Mouse (Mus musculus): Measurements from ENCODE around the gene Olfr1223.
"Not testable (repeated sequence)": the region's sequence is repeated elsewhere in the genome, so short reads cannot be mapped to it uniquely, and the experiment has no call there.

The Olfr1223 gene

DNA sequence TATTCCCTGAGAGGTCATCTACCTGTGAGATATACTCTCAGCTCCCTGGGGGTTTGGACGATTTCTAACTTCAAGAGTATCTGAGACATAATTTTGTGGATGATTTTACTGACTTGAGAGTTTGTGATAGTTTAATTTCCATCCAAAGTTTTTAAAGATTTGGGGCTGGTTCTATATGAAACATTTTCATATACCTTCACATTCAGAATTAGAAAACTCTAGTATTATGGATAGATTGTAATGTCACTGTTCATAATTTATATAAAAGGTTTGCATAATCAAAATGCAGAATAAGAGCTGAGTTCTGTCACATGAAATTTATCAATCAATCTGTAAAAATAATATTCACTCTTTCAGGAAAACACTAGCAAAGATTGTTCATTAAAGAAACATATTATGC lies at the start of gene Olfr1223:
TSS of gene Olfr1223 (minus strand) at position 101 of the 400 bp plus-strand sequence.
- DNase-seq (ENCODE audit: low spot score) = no peak

DNA sequence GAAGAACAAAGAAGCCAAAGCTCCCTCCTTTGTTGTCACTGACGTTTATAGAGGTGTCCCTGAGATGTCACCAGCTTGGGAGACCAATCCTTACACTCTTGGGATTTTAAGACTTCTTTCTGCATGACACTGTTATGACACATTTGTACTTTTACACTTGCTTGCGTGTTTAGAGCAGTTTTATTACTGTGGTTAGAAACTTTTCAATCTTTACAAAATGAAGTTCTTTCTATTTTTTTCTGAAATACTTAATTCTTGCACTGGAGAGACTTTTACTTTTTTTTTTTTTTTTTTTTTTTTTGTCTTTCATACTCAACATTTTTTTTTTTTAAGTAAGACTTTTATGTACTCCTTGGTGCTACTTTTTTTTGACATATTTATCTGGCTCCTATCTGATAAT lies 48.6 kb upstream of the Olfr1223 start, which contains the start of gene Olfr1226:
TSS of gene Olfr1226 (minus strand) at position 101 of the 400 bp plus-strand sequence.
- no peak for DNase-seq (ENCODE audit: low spot score)

DNA sequence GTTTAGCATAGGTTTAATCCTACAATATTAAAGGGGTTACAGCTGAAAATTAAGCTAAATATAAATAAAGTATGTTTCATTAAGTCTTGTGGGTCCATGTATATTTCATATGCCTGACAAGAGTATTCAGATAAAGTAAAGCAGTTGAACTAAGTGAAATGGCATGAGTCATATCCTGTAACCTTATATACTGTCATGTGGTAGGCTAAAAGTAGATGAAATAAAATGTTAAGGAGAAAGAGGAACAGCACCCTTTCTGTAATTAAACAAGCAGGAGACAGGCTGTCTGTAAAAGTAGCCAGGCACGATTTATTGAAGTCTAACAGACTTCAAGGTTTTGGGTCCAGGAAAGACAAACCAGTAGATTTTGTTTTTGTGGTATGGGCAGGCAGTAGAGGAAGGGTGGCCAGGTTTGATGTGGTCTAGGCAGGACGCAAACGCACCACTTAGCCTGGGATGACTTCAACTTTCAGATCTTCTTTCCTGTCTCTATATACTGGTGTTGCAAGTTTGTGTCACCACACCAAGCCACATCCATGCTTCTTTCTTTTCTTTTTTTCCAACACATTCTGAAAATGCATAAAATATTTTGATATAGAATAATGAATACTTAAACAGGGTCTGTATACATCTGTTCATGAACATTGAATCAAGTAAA lies 45.1 kb upstream of the Olfr1223 start:
- no peak for DNase-seq (ENCODE audit: low spot score)

DNA sequence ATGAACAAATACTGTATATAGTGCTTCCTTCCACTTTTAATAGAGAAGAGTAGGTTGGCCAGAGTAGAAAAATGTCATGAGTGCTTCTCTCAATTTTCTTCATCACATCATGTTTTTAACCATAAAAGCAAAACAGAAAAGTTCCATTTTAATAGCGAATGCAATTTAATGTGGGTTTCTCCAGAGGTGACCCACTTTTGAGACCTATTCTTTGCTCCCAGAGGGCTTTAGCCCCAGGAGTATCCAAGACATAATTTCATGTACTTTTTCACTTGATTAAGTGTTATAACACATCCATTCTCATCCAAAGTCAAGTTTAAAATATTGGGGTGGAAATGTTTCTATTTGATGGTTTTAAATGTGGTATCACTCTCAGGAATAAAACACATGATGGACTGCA lies 23.2 kb upstream of the Olfr1223 start, which contains the start of gene Olfr1225:
TSS of gene Olfr1225 (minus strand) at position 101 of the 400 bp plus-strand sequence.
- no peak for DNase-seq (ENCODE audit: low spot score)

DNA sequence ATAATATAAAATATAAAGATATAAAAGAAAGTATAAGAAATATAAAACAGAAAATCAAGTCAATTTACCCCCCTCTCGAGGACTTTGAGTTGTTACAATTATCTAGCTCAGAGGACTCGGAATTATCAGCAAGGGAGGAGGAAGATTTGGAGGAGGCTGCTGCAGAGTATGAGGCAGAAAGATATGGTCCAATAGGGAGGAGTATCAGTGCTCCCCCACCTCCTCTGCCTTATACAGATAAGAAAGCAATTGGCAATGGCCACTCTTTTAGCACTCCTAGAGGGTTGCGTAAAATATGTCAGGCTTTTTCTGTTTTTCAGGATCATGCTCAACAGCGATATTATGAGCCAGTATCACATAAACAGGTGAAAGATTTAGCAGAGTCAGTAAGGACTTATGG lies 13.4 kb upstream of the Olfr1223 start:
- DNase-seq (ENCODE audit: low spot score) = not testable (repeated sequence)

DNA sequence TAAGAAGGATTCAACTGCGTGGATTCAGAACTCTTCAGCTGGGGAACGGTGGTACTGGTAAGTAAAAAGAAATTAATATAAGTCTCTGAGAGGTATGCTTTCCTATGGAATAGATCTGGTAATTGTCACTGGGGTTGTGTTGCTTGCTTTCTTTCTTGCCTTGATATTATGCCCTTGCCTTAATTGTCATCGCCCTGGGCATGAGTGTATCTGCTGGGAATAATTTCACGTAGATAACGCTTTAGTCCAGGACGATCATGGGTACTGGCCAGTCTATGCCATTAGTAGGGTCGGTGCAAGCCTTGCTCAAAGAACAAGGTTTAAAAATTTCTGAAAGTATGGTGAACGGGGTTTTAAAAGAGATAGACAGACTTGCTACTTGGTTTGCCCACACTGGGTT lies 12.6 kb upstream of the Olfr1223 start, which contains the start of gene Olfr1224-ps1:
TSS of gene Olfr1224-ps1 (minus strand) at position 101 of the 400 bp plus-strand sequence.
- DNase-seq (ENCODE audit: low spot score) = not testable (repeated sequence)

DNA sequence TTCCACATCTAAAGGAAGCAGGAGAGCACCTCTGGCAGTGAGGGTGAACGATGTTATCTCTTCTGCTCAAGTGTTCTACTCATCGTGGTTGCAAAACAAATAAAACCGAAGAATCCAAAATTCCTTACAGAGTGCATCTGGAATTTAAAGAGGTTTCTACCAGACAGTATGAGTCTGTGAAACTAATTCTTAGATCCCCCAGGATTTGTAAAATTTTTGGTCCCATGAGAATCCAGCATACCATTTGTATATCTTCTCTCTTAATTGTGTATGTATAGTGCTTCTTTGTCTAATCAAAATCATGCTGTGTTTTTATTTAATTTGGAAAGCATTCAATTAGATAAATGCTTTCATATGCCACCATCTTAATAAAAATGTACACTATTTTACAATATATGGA lies 18.4 kb downstream of the Olfr1223 start, which contains the start of gene Olfr1222:
TSS of gene Olfr1222 (minus strand) at position 101 of the 400 bp plus-strand sequence.
- DNase-seq (ENCODE audit: low spot score) = no peak

DNA sequence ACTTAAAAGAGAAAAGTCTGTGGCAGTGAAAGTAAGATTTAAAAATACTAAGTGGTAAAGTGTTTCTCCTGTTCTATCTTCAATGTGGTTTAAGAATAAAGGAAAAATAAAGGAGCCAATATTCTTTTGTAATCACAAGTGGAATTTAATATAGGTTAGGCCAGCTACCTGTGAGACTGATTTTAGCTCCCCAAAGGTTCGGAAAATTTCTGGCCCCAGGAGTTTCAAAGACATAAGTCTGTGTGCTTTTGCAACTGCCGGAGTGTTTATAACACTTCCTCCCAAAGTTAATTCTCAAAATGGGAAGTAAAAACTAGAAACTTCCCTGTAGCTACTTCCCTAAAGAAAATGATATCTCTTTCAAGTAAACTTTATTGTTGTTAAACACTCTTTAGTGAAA lies 34.2 kb downstream of the Olfr1223 start, which contains the start of gene Olfr1221:
TSS of gene Olfr1221 (minus strand) at position 101 of the 400 bp plus-strand sequence.
- DNase-seq (ENCODE audit: low spot score) = no peak

DNA sequence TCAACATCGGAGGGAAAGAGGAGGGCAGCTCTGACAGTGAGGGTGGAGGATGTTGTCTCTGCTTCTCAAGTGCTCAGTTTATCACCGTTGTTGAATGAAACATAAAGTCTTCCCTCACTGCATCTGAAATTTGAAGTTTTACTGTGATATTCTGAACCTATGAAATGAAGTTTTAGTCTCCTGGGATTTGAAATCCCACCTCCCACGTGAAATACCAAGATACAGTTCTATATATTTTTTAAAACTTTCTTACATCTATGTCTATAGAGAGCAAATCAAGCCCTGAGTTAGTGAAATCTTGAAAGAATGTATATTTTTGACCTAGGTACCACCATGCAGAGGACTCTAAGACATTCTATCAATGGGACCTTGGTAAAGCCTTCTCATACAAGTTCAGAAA lies 44.6 kb downstream of the Olfr1223 start, which contains the start of gene Olfr1220:
TSS of gene Olfr1220 (minus strand) at position 101 of the 400 bp plus-strand sequence.
- no peak for DNase-seq (ENCODE audit: low spot score)

DNA sequence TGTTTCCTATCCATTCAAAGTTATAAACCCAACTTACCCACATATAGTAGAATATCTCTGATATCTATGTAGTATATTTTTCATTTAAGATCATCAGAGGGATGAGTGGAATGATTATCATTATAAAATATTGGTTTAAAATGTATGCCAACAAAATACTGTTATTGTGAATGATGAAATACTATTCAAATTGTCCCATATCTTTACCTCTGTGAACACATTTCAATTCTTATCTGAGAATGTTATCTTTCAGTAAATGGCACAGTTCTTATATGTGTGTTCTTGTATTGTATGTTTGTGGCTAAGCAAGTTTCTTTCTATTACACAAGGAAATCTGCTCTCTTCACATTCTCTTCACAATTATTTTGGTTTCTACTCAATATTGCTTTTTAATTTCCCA lies 45.7 kb downstream of the Olfr1223 start:
- no peak for DNase-seq (ENCODE audit: low spot score)

DNA sequence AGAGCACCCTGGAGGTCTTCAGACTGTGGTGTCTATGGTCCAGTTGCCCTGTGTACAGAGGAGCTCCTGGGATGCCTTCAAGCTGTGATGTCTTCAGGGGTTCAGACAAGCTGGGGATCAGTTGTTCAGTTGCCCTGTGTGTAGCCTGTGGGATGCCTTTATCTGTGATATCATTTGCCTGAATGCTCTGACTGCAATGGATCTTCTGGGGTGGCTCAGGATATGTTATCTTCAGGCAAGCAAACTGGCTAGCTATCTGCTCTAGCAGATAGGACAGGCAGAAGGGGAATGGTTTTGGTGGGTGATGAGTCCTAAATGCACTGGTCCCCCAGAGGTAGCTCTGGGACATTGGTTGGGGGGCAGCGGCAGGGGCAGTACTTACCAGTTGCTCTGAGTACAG lies 57.5 kb downstream of the Olfr1223 start:
- DNase-seq (ENCODE audit: low spot score) = no peak

Measured in urinary bladder, postnatal 14 days (tissue).